Mouse (Mus musculus) heart, embryonic 10.5 days (tissue): ENCODE measurements at regions not wholly inside any gene's neighbourhood (a gene's known extent, or its start where the extent isn't known, plus 50 kb on each side); places are given as distances from the start of the nearest gene placed in this dataset.

Experiments
- DNase-seq: peaks from one replicate; pipeline ENCODE4 v3.0.0-alpha.2; 2017; ENCODE audit warnings: low spot score
- H3K27ac ChIP-seq: fragments of 300-500 bp; sonication (generic); 2 replicates; pipeline ENCODE4 v1.5.1; 2016; ENCODE audit warnings: mild to moderate bottlenecking
- H3K27me3 ChIP-seq: fragments of 300-500 bp; sonication (generic); 2 replicates; pipeline ENCODE4 v1.6.1; 2016; ENCODE audit warnings: mild to moderate bottlenecking; ENCODE audit not compliant: poor library complexity, insufficient read depth, severe bottlenecking
- H3K36me3 ChIP-seq: fragments of 300-500 bp; sonication (generic); 2 replicates; pipeline ENCODE4 v1.6.1; 2016; ENCODE audit warnings: mild to moderate bottlenecking, moderate library complexity
- H3K4me1 ChIP-seq: fragments of 300-500 bp; sonication (generic); 2 replicates; pipeline ENCODE4 v1.6.1; 2016; ENCODE audit warnings: mild to moderate bottlenecking
- H3K4me3 ChIP-seq: fragments of 300-500 bp; sonication (generic); 2 replicates; pipeline ENCODE4 v1.5.1; 2016; ENCODE audit warnings: mild to moderate bottlenecking, moderate library complexity
- H3K9me3 ChIP-seq: fragments of 300-500 bp; sonication (generic); 2 replicates; pipeline ENCODE4 v1.6.1; 2016; ENCODE audit warnings: mild to moderate bottlenecking, moderate library complexity
- WGBS: fragments of 180-500 bp; shearing (Covaris S2); methylation state at CpG from one replicate; pipeline ENCODE4 v1.1.7; 2016; 5-methylcytosine and 5-hydroxymethylcytosine counted together

GRCm38 (mm10) chr11:39733434-39734076 lies 961.4 kb downstream of the Mat2b start:
- H3K27me3 ChIP-seq, result no peaks in the 10 kb centered on the region
- WGBS, result 88% methylated on average over 15 of the region's 15 CpGs
- H3K36me3 ChIP-seq, result no peaks in the 10 kb centered on the region
- no peak overlapping the region for H3K27ac ChIP-seq
- DNase-seq, result no peak
- no peak overlapping the region for H3K4me3 ChIP-seq
- H3K4me1 ChIP-seq, result no peaks in the 10 kb centered on the region
- no peaks in the 10 kb centered on the region for H3K9me3 ChIP-seq

GRCm38 (mm10) chr11:39723621-39724020 lies 971.4 kb downstream of the Mat2b start:
- H3K4me1 ChIP-seq, result no peaks in the 10 kb centered on the region
- H3K36me3 ChIP-seq, result no peaks in the 10 kb centered on the region
- H3K27me3 ChIP-seq, result no peaks in the 10 kb centered on the region
- H3K27ac ChIP-seq, result no peak overlapping the region
- H3K9me3 ChIP-seq, result no peaks in the 10 kb centered on the region
- DNase-seq, result no peak
- H3K4me3 ChIP-seq, result no peak overlapping the region

GRCm38 (mm10) chr11:39678521-39678920 lies 1016.5 kb downstream of the Mat2b start:
- no peaks in the 10 kb centered on the region for H3K36me3 ChIP-seq
- H3K27me3 ChIP-seq, result no peaks in the 10 kb centered on the region
- no peak for DNase-seq
- no peak overlapping the region for H3K4me3 ChIP-seq
- H3K9me3 ChIP-seq, result no peaks in the 10 kb centered on the region
- H3K27ac ChIP-seq, result no peak overlapping the region
- 73% methylated on average over 2 of the region's 2 CpGs for WGBS
- no peaks in the 10 kb centered on the region for H3K4me1 ChIP-seq

- no peak overlapping the region for H3K27ac ChIP-seq
- no peak overlapping the region for H3K4me3 ChIP-seq
- H3K36me3 ChIP-seq, result no peaks in the 10 kb centered on the region
- DNase-seq, result no peak
- no peaks in the 10 kb centered on the region for H3K4me1 ChIP-seq
- H3K9me3 ChIP-seq, result no peaks in the 10 kb centered on the region
- WGBS, result 81% methylated on average over 5 of the region's 5 CpGs
- no peaks in the 10 kb centered on the region for H3K27me3 ChIP-seq
These were observed 1041.4 kb downstream of the Mat2b start for GRCm38 (mm10) chr11:39653595-39653994.

GRCm38 (mm10) chr11:39619356-39619755 lies 1075.6 kb downstream of the Mat2b start:
- Histone ChIP-seq H3K27me3 (no peaks in the 10 kb centered on the region), H3K9me3 (no peaks in the 10 kb centered on the region), H3K4me1 (no peaks in the 10 kb centered on the region), H3K36me3 (no peaks in the 10 kb centered on the region), H3K27ac (no peak overlapping the region), H3K4me3 (no peak overlapping the region)
- WGBS, result 82% methylated on average over 1 of the region's 1 CpGs
- no peak for DNase-seq

GRCm38 (mm10) chr11:39615843-39616242 lies 1079.2 kb downstream of the Mat2b start:
- no peak for DNase-seq
- H3K9me3 ChIP-seq, result no peaks in the 10 kb centered on the region
- WGBS, result 71% methylated on average over 3 of the region's 3 CpGs
- H3K36me3 ChIP-seq, result no peaks in the 10 kb centered on the region
- H3K27ac ChIP-seq, result no peak overlapping the region
- H3K4me1 ChIP-seq, result no peaks in the 10 kb centered on the region
- H3K4me3 ChIP-seq, result no peak overlapping the region
- no peaks in the 10 kb centered on the region for H3K27me3 ChIP-seq

- H3K9me3 ChIP-seq, result no peaks in the 10 kb centered on the region
- H3K4me3 ChIP-seq, result no peak overlapping the region
- H3K27me3 ChIP-seq, result no peaks in the 10 kb centered on the region
- H3K4me1 ChIP-seq, result no peaks in the 10 kb centered on the region
- no peaks in the 10 kb centered on the region for H3K36me3 ChIP-seq
- no peak for DNase-seq
- 27% methylated on average over 4 of the region's 4 CpGs for WGBS
- no peak overlapping the region for H3K27ac ChIP-seq
These were observed 1098.5 kb downstream of the Mat2b start for GRCm38 (mm10) chr11:39596479-39596878.

GRCm38 (mm10) chr11:39588641-39589385 lies 1106.2 kb downstream of the Mat2b start:
- Histone ChIP-seq H3K9me3 (no peaks in the 10 kb centered on the region), H3K4me3 (peak overlapping the region; percentile 27; the same call in 1 of the 2 replicates), H3K27ac (no peak overlapping the region), H3K36me3 (no peaks in the 10 kb centered on the region), H3K27me3 (no peaks in the 10 kb centered on the region), H3K4me1 (no peaks in the 10 kb centered on the region)
- no peak for DNase-seq
- whole genome bisulfite sequencing, result 22% methylated on average over 15 of the region's 15 CpGs

- H3K27me3 ChIP-seq, result no peaks in the 10 kb centered on the region
- no peak for DNase-seq
- no peaks in the 10 kb centered on the region for H3K36me3 ChIP-seq
- WGBS, result 49% methylated on average over 3 of the region's 3 CpGs
- no peak overlapping the region for H3K4me3 ChIP-seq
- H3K9me3 ChIP-seq, result no peaks in the 10 kb centered on the region
- H3K27ac ChIP-seq, result no peak overlapping the region
- H3K4me1 ChIP-seq, result no peaks in the 10 kb centered on the region
These were observed 1136.7 kb downstream of the Mat2b start for GRCm38 (mm10) chr11:39558287-39558686.

- Histone ChIP-seq H3K36me3 (no peaks in the 10 kb centered on the region), H3K27ac (no peak overlapping the region), H3K4me1 (no peaks in the 10 kb centered on the region), H3K9me3 (no peaks in the 10 kb centered on the region), H3K4me3 (no peak overlapping the region), H3K27me3 (no peaks in the 10 kb centered on the region)
- no peak for DNase-seq
- WGBS, result 68% methylated on average over 3 of the region's 3 CpGs
These were observed 1144.9 kb downstream of the Mat2b start for GRCm38 (mm10) chr11:39550066-39550465.

GRCm38 (mm10) chr11:39524866-39525649 lies 1169.9 kb downstream of the Mat2b start:
- DNase-seq, result no peak
- no peaks in the 10 kb centered on the region for H3K9me3 ChIP-seq
- H3K4me1 ChIP-seq, result no peaks in the 10 kb centered on the region
- 56% methylated on average over 7 of the region's 7 CpGs for WGBS
- H3K4me3 ChIP-seq, result no peak overlapping the region
- no peak overlapping the region for H3K27ac ChIP-seq
- H3K27me3 ChIP-seq, result no peaks in the 10 kb centered on the region
- no peaks in the 10 kb centered on the region for H3K36me3 ChIP-seq

- Histone ChIP-seq H3K36me3 (no peaks in the 10 kb centered on the region), H3K9me3 (no peaks in the 10 kb centered on the region), H3K27ac (no peak overlapping the region), H3K27me3 (no peaks in the 10 kb centered on the region), H3K4me3 (no peak overlapping the region), H3K4me1 (no peaks in the 10 kb centered on the region)
- DNase-seq, result no peak
- WGBS, result 80% methylated on average over 4 of the region's 4 CpGs
These were observed 1199.8 kb downstream of the Mat2b start for GRCm38 (mm10) chr11:39495253-39495652.

- Histone ChIP-seq H3K4me1 (no peaks in the 10 kb centered on the region), H3K9me3 (no peaks in the 10 kb centered on the region), H3K27ac (no peak overlapping the region), H3K36me3 (no peaks in the 10 kb centered on the region), H3K27me3 (no peaks in the 10 kb centered on the region), H3K4me3 (no peak overlapping the region)
- DNase-seq, result no peak
- whole genome bisulfite sequencing, result 79% methylated on average over 8 of the region's 8 CpGs
These were observed 1217.9 kb downstream of the Mat2b start for GRCm38 (mm10) chr11:39477136-39477535.
